Mouse (Mus musculus): ENCODE measurements around the gene Osgepl1.

DNA sequence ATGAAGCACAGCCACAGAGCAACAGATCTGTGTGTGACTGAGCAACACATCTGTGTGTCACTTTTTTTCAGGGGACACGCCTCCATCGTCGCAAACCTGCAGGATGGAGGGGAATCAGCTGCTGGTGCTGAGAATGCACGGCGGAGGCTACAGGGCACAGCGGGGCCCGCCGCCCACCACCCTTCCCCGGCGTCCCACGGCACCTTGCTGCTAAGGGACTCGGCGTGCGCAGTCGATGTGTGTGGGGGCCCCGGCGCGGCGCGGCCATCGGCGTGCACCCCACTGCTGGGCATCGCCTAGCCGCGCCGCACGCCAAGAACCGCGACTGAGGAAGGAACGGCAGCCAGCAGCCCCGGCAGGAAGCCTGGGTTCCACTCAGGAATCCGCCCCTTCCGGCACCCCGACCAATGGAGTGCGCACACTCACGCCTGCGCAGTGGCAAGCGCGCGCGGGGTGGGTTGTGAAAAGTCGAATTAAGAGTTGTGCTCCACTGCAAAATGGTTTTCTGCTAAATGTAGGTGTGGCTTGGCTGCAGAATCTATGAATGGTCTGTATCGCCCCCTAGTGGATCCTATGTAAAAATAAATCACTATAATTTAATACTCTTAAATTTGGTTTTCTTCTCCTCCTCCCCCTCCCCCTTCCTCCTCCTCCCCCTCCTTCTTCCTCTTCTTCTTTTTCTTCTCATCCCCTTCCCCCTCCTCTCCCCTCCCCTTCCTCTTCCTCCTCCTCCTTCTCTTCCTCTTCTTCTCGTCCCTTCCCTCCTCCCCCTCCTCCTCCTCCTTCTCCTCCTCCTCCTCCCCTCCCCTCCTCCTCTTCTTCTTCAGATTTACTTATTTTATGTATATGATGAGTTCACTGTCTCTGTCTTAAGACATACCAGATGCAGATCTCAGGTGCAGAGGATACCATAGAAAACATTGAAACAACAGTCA lies 39.2 kb downstream of the Osgepl1 start, which contains the start of the genes Asdurf, Gm28551 and Asnsd1:
- TF ChIP-seq CTCF (IDR thresholded peaks at IDR 0.05; ENCODE audit: low read depth, low read length) (peak; percentile 3), POLR2A (IDR thresholded peaks at IDR 0.05; ENCODE audit: insufficient read depth, low read length) (peak; percentile 73), EP300 (IDR thresholded peaks at IDR 0.05; ENCODE audit: insufficient read depth, low read depth, low read length) (no peak)
